Mouse (Mus musculus): ENCODE results near the gene Dnajc14. TPM values are rescaled to one million over a fixed set of nuclear protein-coding genes. Genes with fewer than 3 reads are reported as not detected.

Gene Dnajc14
- 7.2 and 12.6 TPM in 2 replicates for polyA plus RNA-seq (2012; rRNA removed; ENCODE audit: low replicate concordance)

GRCm38 (mm10) chr10:128803771-128804270 lies at the start of gene Dnajc14:
Gene Dnajc14, plus strand, starts transcription at chr10:128804062.

GRCm38 (mm10) chr10:128790398-128791124 lies 13.3 kb upstream of the Dnajc14 start, which contains the start of gene Mmp19:
Gene Mmp19, plus strand, starts transcription at chr10:128790910.

GRCm38 (mm10) chr10:128804271-128805091 lies 619 bp downstream of the Dnajc14 start, which contains the start of gene Tmem198b:
Gene Tmem198b, minus strand, starts transcription at chr10:128804370.

GRCm38 (mm10) chr10:128817033-128817432 lies 13.2 kb downstream of the Dnajc14 start, which contains the start of gene Sarnp:
Gene Sarnp, plus strand, starts transcription at chr10:128817333.

GRCm38 (mm10) chr10:128821358-128822056 lies 17.6 kb downstream of the Dnajc14 start, which contains the start of gene Ormdl2:
Gene Ormdl2, minus strand, starts transcription at chr10:128821645.

Other genes starting within 250 kb of the Dnajc14 start
- 4.9 and 9.0 TPM in 2 replicates for gene Pa2g4, start 238.1 kb upstream of the Dnajc14 start, polyA plus RNA-seq (2012; rRNA removed; ENCODE audit: low replicate concordance)
- gene Erbb3, start 214.4 kb upstream of the Dnajc14 start, polyA plus RNA-seq (2012; rRNA removed; ENCODE audit: low replicate concordance): 45.3 and 63.8 TPM in 2 replicates
- 885 and 900 TPM in 2 replicates for gene Rps26, start 177.3 kb upstream of the Dnajc14 start, polyA plus RNA-seq (2012; rRNA removed; ENCODE audit: low replicate concordance)
- 0.74 and 1.6 TPM in 2 replicates for gene Ikzf4, start 158.1 kb upstream of the Dnajc14 start, polyA plus RNA-seq (2012; rRNA removed; ENCODE audit: low replicate concordance)
- 3.8 and 12.6 TPM in 2 replicates for gene Suox, start 130.0 kb upstream of the Dnajc14 start, polyA plus RNA-seq (2012; rRNA removed; ENCODE audit: low replicate concordance)
- 21.5 and 28.1 TPM in 2 replicates for gene Rab5b, start 107.8 kb upstream of the Dnajc14 start, polyA plus RNA-seq (2012; rRNA removed; ENCODE audit: low replicate concordance)
- gene Pmel, start 99.9 kb upstream of the Dnajc14 start, polyA plus RNA-seq (2012; rRNA removed; ENCODE audit: low replicate concordance): 1.1 and 2.5 TPM in 2 replicates
- gene Cdk2, start 99.0 kb upstream of the Dnajc14 start, polyA plus RNA-seq (2012; rRNA removed; ENCODE audit: low replicate concordance): 4.6 and 8.6 TPM in 2 replicates
- gene Dgka, start 59.2 kb upstream of the Dnajc14 start, polyA plus RNA-seq (2012; rRNA removed; ENCODE audit: low replicate concordance): 34.6 and 50.5 TPM in 2 replicates
- gene Pym1, start 56.2 kb upstream of the Dnajc14 start, polyA plus RNA-seq (2012; rRNA removed; ENCODE audit: low replicate concordance): 16.5 and 19.9 TPM in 2 replicates
- 0.55 and 1.0 TPM in 2 replicates for gene Mmp19, start 13.2 kb upstream of the Dnajc14 start, polyA plus RNA-seq (2012; rRNA removed; ENCODE audit: low replicate concordance)
- gene Tmem198b, start 308 bp downstream of the Dnajc14 start, polyA plus RNA-seq (2012; rRNA removed; ENCODE audit: low replicate concordance): 7.6 and 10.1 TPM in 2 replicates
- 0.52 and 0.97 TPM in 2 replicates for gene Sarnp, start 13.3 kb downstream of the Dnajc14 start, polyA plus RNA-seq (2012; rRNA removed; ENCODE audit: low replicate concordance)
- 47.6 and 49.5 TPM in 2 replicates for gene Ormdl2, start 17.6 kb downstream of the Dnajc14 start, polyA plus RNA-seq (2012; rRNA removed; ENCODE audit: low replicate concordance)
- 0.36 and 0.58 TPM in 2 replicates for gene Gdf11, start 87.7 kb downstream of the Dnajc14 start, polyA plus RNA-seq (2012; rRNA removed; ENCODE audit: low replicate concordance)
- gene Cd63, start 96.9 kb downstream of the Dnajc14 start, polyA plus RNA-seq (2012; rRNA removed; ENCODE audit: low replicate concordance): 52.9 and 71.0 TPM in 2 replicates
- 32.9 and 39.5 TPM in 2 replicates for gene Rdh5, start 118.8 kb downstream of the Dnajc14 start, polyA plus RNA-seq (2012; rRNA removed; ENCODE audit: low replicate concordance)
- 74.1 and 80.1 TPM in 2 replicates for gene Bloc1s1, start 120.0 kb downstream of the Dnajc14 start, polyA plus RNA-seq (2012; rRNA removed; ENCODE audit: low replicate concordance)
- gene Itga7, start 129.8 kb downstream of the Dnajc14 start, polyA plus RNA-seq (2012; rRNA removed; ENCODE audit: low replicate concordance): 10.0 and 17.7 TPM in 2 replicates
- 35.7 and 44.8 TPM in 2 replicates for gene Mettl7b, start 156.9 kb downstream of the Dnajc14 start, polyA plus RNA-seq (2012; rRNA removed; ENCODE audit: low replicate concordance)
- gene Olfr9, start 185.4 kb downstream of the Dnajc14 start, polyA plus RNA-seq (2012; rRNA removed; ENCODE audit: low replicate concordance): not detected in 2 replicates
- gene Olfr763, start 206.7 kb downstream of the Dnajc14 start, polyA plus RNA-seq (2012; rRNA removed; ENCODE audit: low replicate concordance): 0.04 TPM in 1 of 2 replicates, not detected in the other
- gene Olfr764-ps1, start 235.8 kb downstream of the Dnajc14 start, polyA plus RNA-seq (2012; rRNA removed; ENCODE audit: low replicate concordance): not detected in 2 replicates
- not detected in 2 replicates for gene Olfr765, start 245.9 kb downstream of the Dnajc14 start, polyA plus RNA-seq (2012; rRNA removed; ENCODE audit: low replicate concordance)

All from duodenum, adult 2 months (tissue).